Mouse (Mus musculus): ENCODE data around the gene Stk32c.

DNA sequence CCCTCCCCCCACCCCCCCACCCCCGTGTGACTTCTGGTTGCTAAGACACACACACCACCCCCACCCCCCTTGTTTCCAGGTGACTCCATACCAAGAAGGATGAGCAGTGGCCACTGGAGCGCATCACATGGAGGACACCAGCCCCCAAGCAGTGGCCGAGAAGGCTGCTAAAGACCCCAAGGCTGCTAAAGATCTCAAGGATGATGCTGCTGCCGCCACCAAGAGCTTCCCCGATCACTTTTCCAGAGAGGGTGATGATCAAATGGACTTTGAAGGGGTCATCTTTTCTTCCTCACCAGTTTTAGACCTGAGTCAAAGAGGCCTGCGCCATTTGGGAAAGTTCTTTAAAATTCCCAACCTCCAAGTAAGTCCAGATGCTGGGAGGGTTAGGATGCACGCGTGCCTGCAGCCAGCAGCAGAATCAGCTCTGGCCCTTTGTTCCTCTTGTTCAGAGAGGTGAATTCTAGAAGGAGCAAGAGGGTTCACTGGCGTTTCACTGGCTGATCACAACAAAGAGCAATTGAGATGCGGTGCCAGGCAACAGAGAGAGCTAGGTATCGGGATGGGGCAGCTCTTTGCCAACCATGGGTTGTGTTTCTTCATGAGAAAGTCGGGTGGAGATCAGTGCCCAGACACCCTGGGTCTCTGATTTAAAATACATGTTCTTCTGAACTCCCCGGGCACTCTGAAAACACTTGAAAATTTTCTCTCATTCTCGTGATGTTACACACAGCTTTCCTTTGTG, 1.7 kb upstream of the Stk32c start:
- TF ChIP-seq CTCF (conservative IDR thresholded peaks at IDR 0.05; ENCODE audit: insufficient read depth, insufficient read length, low read depth, low read length) (no peak), POLR2A (IDR thresholded peaks at IDR 0.05; ENCODE audit: low read depth, low read length) (no peak)
